Mouse (Mus musculus): Measurements from ENCODE around the gene Klf8.

DNA sequence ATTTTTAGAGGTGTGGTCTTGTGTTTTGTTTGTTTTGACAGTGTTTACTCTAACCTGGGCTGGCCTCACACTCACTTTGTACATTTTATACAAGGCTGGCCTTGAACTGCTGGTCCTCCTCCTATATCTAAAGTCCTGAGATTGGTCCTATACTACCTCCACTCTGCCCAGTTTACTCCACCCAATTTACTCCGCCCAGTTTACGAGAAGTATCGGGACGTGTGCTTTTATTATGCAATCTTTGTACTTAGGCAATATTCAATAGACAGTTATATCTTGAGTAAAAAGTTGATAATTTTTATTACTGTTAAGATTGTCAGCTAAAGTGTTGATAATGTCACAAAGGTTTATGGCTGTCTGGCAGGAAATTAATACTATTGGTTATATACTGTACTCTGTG, 74.1 kb downstream of the Klf8 start:
- no peak for TF ChIP-seq CTCF (IDR thresholded peaks at IDR 0.05)
- TF ChIP-seq EP300 (IDR thresholded peaks at IDR 0.05) = no peak
